Mouse (Mus musculus) E14TG2a.4 (cell line): ENCODE measurements around the gene Prpsap1.

Experiments used
- CTCF ChIP-seq: conservative IDR thresholded peaks from 2 replicates; pipeline ENCODE4 v1.5.1; 2014; ENCODE audit warnings: low read length
- POU5F1 ChIP-seq: IDR thresholded peaks from 2 replicates; pipeline ENCODE4 v1.6.1; 2014; ENCODE audit warnings: low read length, borderline replicate concordance

- TF ChIP-seq CTCF (no peak), POU5F1 (no peak)
Measured at GRCm38 (mm10) chr11:116494474-116495174, 622 bp upstream of the Prpsap1 start.
